Mouse (Mus musculus) bone marrow, adult 2 months (tissue): ENCODE measurements around the gene Lif.

Experiments
- CTCF ChIP-seq: fragments of 200-500 bp; IDR thresholded peaks from 2 replicates; pipeline ENCODE4 v1.5.1; 2011; ENCODE audit warnings: low read length, control low read depth; ENCODE audit not compliant: control insufficient read depth, insufficient read depth
- POLR2A ChIP-seq: fragments of 200-500 bp; IDR thresholded peaks from 2 replicates; pipeline ENCODE4 v1.6.1; 2011; ENCODE audit warnings: low read depth, mild to moderate bottlenecking, control low read depth, low read length, borderline replicate concordance; ENCODE audit not compliant: control insufficient read depth

GRCm38 (mm10) chr11:4207655-4208054, 49.7 kb upstream of the Lif start:
- no peak for TF ChIP-seq CTCF
- TF ChIP-seq POLR2A: no peak
